Mouse (Mus musculus) cerebellum, postnatal 4 days (tissue): ENCODE results near the gene Tmem87b.

Experiments
- DNase-seq, 2 experiments: peaks; one replicate each; pipeline ENCODE4 v3.0.0; 2022; ENCODE audit warnings: low spot score in 2 of 2, mixed read lengths in 1 of 2

The Tmem87b gene

GRCm38 (mm10) chr2:128817786-128818681 is at the start of gene Tmem87b:
Tmem87b (plus strand) TSS chr2:128818118.
- DNase-seq = peak; percentile 97 to 99

- no peak for DNase-seq
These were observed 49.2 kb upstream of the Tmem87b start for GRCm38 (mm10) chr2:128768545-128769247.

GRCm38 (mm10) chr2:128770557-128770956 is 47.4 kb upstream of the Tmem87b start:
- no peak for DNase-seq

GRCm38 (mm10) chr2:128771048-128771447 is 46.9 kb upstream of the Tmem87b start:
- no peak for DNase-seq

- DNase-seq = peak in 1 of 2 experiments; percentile 41
These were observed 46.1 kb upstream of the Tmem87b start for GRCm38 (mm10) chr2:128771750-128772338.

GRCm38 (mm10) chr2:128782231-128782630 is 35.7 kb upstream of the Tmem87b start:
- DNase-seq = no peak

GRCm38 (mm10) chr2:128783660-128784345 is 34.1 kb upstream of the Tmem87b start:
- DNase-seq = no peak

- no peak for DNase-seq
These were observed 33.1 kb upstream of the Tmem87b start for GRCm38 (mm10) chr2:128784814-128785213.

GRCm38 (mm10) chr2:128786341-128786740 is 31.6 kb upstream of the Tmem87b start:
- DNase-seq = no peak

- no peak for DNase-seq
These were observed 31.1 kb upstream of the Tmem87b start for GRCm38 (mm10) chr2:128786795-128787194.

GRCm38 (mm10) chr2:128787805-128788204 is 30.1 kb upstream of the Tmem87b start:
- DNase-seq = no peak

GRCm38 (mm10) chr2:128790875-128791614 is 26.9 kb upstream of the Tmem87b start:
- no peak for DNase-seq

- no peak for DNase-seq
These were observed 24.0 kb upstream of the Tmem87b start for GRCm38 (mm10) chr2:128793958-128794357.

GRCm38 (mm10) chr2:128796463-128796862 is 21.5 kb upstream of the Tmem87b start:
- no peak for DNase-seq

GRCm38 (mm10) chr2:128803441-128803840 is 14.5 kb upstream of the Tmem87b start:
- DNase-seq = no peak

GRCm38 (mm10) chr2:128805341-128805740 is 12.6 kb upstream of the Tmem87b start:
- DNase-seq = no peak

- DNase-seq = no peak
These were observed 11.4 kb upstream of the Tmem87b start for GRCm38 (mm10) chr2:128806561-128806960.

- DNase-seq = no peak
These were observed 5.2 kb upstream of the Tmem87b start for GRCm38 (mm10) chr2:128812761-128813160.

- no peak for DNase-seq
These were observed 1.6 kb upstream of the Tmem87b start for GRCm38 (mm10) chr2:128816311-128816710.

- DNase-seq = no peak
These were observed 1.0 kb upstream of the Tmem87b start for GRCm38 (mm10) chr2:128816916-128817315.

- peak; percentile 37 to 56 for DNase-seq
These were observed 532 bp upstream of the Tmem87b start for GRCm38 (mm10) chr2:128817387-128817785.
